Mouse (Mus musculus) megakaryocyte, embryonic 14.5 days (primary cell): ENCODE measurements around the gene Zfp568.

ENCODE experiments used
- FLI1 ChIP-seq: IDR thresholded peaks from 2 replicates; pipeline ENCODE4 v1.6.1; 2012; ENCODE audit warnings: low read length, inconsistent platforms, mixed read lengths
- GATA1 ChIP-seq: IDR thresholded peaks from 3 replicates; pipeline ENCODE4 v1.6.1; 2012; ENCODE audit warnings: mixed read lengths, low read length, inconsistent platforms, borderline replicate concordance

- TF ChIP-seq FLI1 = no peak
- no peak for TF ChIP-seq GATA1
Measured at GRCm38 (mm10) chr7:29995134-29995533, 11.4 kb downstream of the Zfp568 start.
